Mouse (Mus musculus) cerebellum, adult 2 months (tissue): Measurements from ENCODE around the gene Ccdc91. TPM values are rescaled to one million over a fixed set of nuclear protein-coding genes. Genes with fewer than 3 reads are reported as not detected.

ENCODE experiments used
- DNase-seq, 2 experiments: peaks; one replicate each; pipeline ENCODE4 v3.0.0; 2021
- H3K27ac ChIP-seq: fragments of 200-500 bp; 2 replicates; pipeline ENCODE4 v1.5.1; 2012; ENCODE audit warnings: low read length, control low read depth, inconsistent platforms; ENCODE audit not compliant: insufficient read depth
- H3K27me3 ChIP-seq: fragments of 200-500 bp; 2 replicates; pipeline ENCODE4 v1.6.1; 2012; ENCODE audit warnings: inconsistent platforms, mild to moderate bottlenecking, low read length, moderate library complexity; ENCODE audit not compliant: control insufficient read depth, insufficient read depth
- H3K4me1 ChIP-seq: fragments of 200-500 bp; 2 replicates; pipeline ENCODE4 v1.6.1; 2011; ENCODE audit warnings: low read length; ENCODE audit not compliant: control insufficient read depth, insufficient read depth
- H3K4me3 ChIP-seq: fragments of 200-500 bp; replicated peaks from 2 replicates; pipeline ENCODE3; 2011; ENCODE audit warnings: mild to moderate bottlenecking, low read depth, low read length, control low read depth; ENCODE audit not compliant: insufficient read depth
- CTCF ChIP-seq: fragments of 200-500 bp; IDR thresholded peaks from 2 replicates; pipeline ENCODE4 v1.5.1; 2011; ENCODE audit warnings: low read depth, mild to moderate bottlenecking, control low read depth, low read length, moderate library complexity, borderline replicate concordance; ENCODE audit not compliant: insufficient read depth
- POLR2A ChIP-seq: fragments of 200-500 bp; IDR thresholded peaks from 2 replicates; pipeline ENCODE4 v1.6.1; 2011; ENCODE audit warnings: low read length, control low read depth, borderline replicate concordance; ENCODE audit not compliant: insufficient read depth
- WGBS: fragments of 180-500 bp; shearing (Covaris S2); methylation state at CpG from one replicate; pipeline ENCODE4 v1.1.7; 2018; 5-methylcytosine and 5-hydroxymethylcytosine counted together
- polyA plus RNA-seq: library from polyadenylated mRNA; depleted of rRNA; stranded (reverse); fragments of >200 nt; gene quantifications from 2 replicates; pipeline ENCODE4 v1.2.3, GENCODE M21; 2012

The Ccdc91 gene
- polyA plus RNA-seq, 1 experiment = 47.4 TPM

DNA sequence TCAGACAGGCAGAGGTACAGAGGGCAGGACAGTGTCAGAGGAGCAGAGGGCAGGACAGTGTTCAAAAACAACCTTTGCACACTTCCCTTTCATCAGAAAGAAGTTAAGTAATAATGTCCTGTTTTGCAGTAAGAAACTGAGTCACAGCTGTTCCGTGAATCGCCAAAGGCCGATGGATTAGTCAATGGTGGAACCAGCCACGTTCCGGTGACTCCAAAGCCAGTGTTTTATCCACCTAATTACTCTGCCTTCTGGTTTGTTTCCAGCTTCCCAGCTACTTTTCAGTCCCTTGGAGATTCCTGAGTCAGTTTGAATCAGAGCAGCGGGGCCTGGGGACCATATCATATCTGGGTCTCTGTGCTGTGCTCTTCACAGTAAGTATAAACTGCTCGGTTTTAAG, 168.2 kb downstream of the Ccdc91 start:
- WGBS = 67% methylated on average over 7 of the region's 7 CpGs
- Histone ChIP-seq H3K4me3 (no peak overlapping the region), H3K27ac (no peak overlapping the region), H3K4me1 (no peaks in the 10 kb centered on the region), H3K27me3 (no peaks in the 10 kb centered on the region)
- TF ChIP-seq POLR2A (no peak), CTCF (no peak)
- DNase-seq = no peak

DNA sequence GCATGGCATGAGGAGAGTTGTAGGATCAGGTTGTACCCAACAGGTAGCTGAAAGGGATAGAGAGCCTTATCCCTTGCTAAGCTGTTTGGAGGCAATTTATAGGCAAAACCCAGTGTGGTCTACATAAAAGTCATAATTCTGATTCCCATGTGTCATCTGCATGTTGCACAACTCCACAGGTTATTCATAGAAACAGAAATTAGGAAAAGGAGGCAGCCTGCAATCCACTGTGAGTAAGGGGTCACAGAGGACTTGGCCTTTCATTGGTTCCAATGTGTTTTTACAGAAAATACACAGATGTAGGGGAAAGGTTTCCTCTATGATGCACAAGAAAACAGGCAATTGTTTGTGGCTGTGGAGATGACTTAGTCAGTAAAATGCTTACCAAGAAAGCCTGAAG, 168.8 kb downstream of the Ccdc91 start:
- DNase-seq = no peak
- H3K27me3 ChIP-seq = no peaks in the 10 kb centered on the region
- no peak for TF ChIP-seq POLR2A
- no peak for TF ChIP-seq CTCF
- no peak overlapping the region for H3K4me3 ChIP-seq
- no peaks in the 10 kb centered on the region for H3K4me1 ChIP-seq
- no peak overlapping the region for H3K27ac ChIP-seq

DNA sequence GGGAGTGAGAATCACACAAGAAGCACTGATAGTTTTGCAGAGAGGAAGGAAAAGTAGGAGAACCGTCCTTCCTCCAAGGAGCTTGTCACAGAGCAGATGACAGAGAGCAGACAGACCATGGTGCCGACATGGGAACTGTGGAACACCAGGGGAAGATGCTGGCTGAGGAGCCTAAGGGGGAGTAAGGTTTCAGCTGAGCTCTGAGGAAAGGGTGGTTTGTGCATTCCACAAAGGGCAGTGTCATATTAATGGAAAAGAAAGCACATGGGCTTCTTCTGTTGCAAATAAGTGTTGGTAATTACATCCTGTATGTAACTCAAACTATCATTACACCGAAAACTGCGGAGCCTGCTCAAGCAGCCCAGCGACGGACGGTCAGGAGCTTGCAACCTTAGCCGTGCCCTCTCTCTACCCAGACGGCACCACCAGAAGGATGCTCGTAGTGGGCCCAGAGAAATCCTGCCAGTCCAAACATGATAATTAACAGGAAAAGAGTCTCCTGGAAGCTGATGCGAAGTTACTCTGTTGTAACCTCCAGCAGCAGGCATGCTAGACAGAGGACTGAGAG, 170.9 kb downstream of the Ccdc91 start:
- Histone ChIP-seq H3K27me3 (no peaks in the 10 kb centered on the region), H3K4me3 (no peak overlapping the region), H3K27ac (no peak overlapping the region), H3K4me1 (no peaks in the 10 kb centered on the region)
- no peak for TF ChIP-seq CTCF
- no peak for TF ChIP-seq POLR2A
- DNase-seq = no peak
- WGBS = 91% methylated on average over 11 of the region's 11 CpGs

DNA sequence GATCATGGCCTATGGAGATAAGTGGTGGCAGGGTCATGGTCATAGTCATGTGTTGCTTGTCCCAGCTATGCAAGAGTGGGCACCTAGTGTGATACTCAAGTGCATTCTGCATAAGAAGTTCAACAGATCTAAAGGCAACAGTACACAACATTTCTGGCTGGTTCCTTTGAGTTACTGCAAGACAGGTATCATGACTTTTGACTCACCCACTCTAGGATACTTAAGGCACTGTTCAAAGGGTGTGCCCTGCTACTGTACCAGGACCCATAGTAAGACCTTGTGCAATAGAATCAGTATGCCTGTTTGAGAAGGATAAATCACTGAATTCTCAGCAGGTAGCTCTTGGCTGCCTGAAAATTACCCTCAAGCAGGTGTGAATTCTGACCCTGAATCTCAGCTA, 182.4 kb downstream of the Ccdc91 start:
- H3K4me3 ChIP-seq = no peak overlapping the region
- no peaks in the 10 kb centered on the region for H3K27me3 ChIP-seq
- H3K27ac ChIP-seq = no peak overlapping the region
- no peaks in the 10 kb centered on the region for H3K4me1 ChIP-seq
- no peak for TF ChIP-seq POLR2A
- TF ChIP-seq CTCF = no peak
- no peak for DNase-seq

DNA sequence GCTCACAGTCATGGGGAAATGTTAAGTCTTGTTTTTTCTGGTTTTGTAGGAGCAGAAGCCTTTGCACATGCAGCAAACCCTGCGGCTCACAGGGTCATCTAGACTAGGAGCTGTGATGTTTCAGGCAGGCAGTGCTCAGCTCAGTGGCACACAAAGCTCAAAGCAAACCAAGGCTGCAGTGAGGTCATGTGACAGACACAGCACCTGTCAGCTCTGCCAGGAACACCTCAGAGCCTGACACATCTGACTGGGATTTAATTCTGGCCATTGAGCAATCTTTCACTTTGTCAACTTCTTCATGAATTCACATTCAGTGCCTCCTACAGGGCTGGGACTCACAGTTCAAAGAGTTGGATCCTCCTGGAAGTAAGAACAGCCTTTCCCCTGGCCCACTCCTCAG, 185.1 kb downstream of the Ccdc91 start:
- no peaks in the 10 kb centered on the region for H3K27me3 ChIP-seq
- no peaks in the 10 kb centered on the region for H3K4me1 ChIP-seq
- 76% methylated on average over 1 of the region's 1 CpGs for WGBS
- H3K4me3 ChIP-seq = no peak overlapping the region
- TF ChIP-seq CTCF (no peak), POLR2A (no peak)
- H3K27ac ChIP-seq = no peak overlapping the region
- DNase-seq = no peak

DNA sequence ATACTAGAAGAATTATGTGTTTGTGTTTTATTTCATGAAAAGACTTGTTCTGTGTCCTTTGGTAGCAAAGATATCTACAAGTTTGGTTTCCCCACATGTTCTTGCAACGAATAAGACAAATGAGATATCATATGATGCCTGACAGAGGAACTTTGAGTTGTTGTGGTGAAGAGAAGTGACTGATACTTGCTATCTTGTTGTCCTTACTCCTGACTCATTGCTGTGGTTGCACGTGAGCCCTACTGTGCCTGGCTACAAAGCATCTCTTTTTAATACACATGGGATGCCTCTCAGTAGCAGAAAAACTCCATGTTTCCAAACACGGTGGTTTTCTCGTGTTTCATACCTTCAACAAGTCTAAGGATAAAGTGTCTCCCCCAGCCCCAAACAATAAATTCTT, 186.2 kb downstream of the Ccdc91 start:
- 84% methylated on average over 4 of the region's 4 CpGs for WGBS
- DNase-seq = no peak
- no peaks in the 10 kb centered on the region for H3K4me1 ChIP-seq
- H3K27me3 ChIP-seq = no peaks in the 10 kb centered on the region
- TF ChIP-seq CTCF (no peak), POLR2A (no peak)
- H3K4me3 ChIP-seq = no peak overlapping the region
- no peak overlapping the region for H3K27ac ChIP-seq

DNA sequence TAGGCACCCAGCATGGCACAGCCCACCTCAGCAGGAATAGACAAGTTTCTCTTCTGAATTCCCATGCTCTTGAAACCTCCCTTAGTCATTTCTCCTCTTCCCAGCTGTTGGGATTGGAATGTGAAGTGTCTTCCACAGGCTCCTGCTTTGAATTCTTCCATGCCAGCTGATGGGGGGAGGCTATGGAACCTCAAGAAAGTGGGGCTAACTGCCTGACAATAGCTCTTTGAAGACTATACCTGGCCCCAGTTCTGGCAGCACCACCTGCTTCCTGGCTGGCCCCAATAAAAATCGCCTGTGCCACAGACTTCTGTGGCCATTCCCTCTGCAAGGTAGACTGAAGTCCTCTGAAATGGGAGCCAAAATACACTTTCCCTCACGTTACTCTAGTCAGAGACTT, 187.0 kb downstream of the Ccdc91 start:
- no peak overlapping the region for H3K4me3 ChIP-seq
- TF ChIP-seq POLR2A = no peak
- TF ChIP-seq CTCF = no peak
- no peaks in the 10 kb centered on the region for H3K27me3 ChIP-seq
- WGBS = 81% methylated on average over 2 of the region's 2 CpGs
- DNase-seq = no peak
- H3K4me1 ChIP-seq = no peaks in the 10 kb centered on the region
- H3K27ac ChIP-seq = no peak overlapping the region

DNA sequence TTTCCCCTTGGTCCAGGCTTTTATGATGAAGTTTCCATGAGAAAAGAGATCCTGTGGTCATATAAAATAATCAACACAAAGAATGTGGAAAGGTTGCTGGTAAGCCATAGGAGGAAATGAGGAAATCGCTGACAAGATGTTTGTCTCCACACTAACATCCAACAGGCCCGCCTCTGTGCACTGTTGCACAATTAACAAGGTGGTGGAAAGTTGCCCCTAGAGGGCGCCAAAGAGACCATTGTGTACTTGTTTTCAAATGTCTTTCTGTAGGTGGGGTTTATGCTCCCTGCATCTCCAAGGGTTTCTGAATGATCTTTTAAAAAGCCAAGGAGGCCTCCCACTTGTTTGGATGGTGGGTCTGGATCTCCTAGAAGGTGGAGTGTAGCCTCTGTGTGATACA, 188.7 kb downstream of the Ccdc91 start:
- no peaks in the 10 kb centered on the region for H3K27me3 ChIP-seq
- no peaks in the 10 kb centered on the region for H3K4me1 ChIP-seq
- TF ChIP-seq CTCF = peak; percentile 21; the same call in 1 of the 2 replicates
- TF ChIP-seq POLR2A = no peak
- no peak overlapping the region for H3K4me3 ChIP-seq
- H3K27ac ChIP-seq = no peak overlapping the region
- DNase-seq = peak; percentile 10 to 15
- WGBS = 46% methylated on average over 3 of the region's 3 CpGs
